Mouse (Mus musculus): Measurements from ENCODE around the gene Stx4a.
"Not testable (repeated sequence)": the region's sequence is repeated elsewhere in the genome, so short reads cannot be mapped to it uniquely, and the experiment has no call there.

Stx4a gene

DNA sequence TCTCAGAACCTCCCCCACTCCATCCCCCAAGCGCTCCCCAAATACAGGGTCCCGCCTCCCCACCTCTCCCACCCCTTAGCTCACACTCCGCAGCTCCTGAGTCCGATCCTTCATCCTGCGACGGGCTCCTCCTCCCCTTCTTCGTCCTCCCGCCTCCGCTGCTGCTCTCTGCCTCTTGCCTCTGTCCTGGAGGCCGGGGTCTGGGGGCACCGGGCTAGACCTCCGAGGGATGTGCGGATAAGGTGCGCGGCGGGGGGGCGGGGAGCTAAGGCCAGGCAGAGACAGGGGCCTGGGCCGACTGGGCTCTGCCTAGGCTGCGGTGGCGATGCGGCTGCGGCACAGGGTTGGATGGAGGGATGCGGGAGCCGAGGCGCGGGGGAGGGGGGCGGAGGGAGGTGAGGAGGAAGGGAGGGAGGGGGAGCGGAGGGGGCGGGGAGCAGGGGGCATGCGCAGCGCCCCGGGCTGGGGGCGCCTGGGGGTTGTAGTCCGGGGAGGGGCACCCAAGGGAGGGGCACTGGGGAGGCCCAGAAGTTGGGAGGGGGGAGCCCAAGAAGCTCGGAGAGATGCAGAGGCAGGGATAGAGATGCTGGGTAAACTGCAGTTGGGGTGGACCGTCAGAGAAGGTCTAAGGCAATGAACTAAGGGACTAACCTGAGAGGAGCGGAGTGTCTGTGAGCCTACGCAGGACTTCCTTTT is at the start of gene Stx4a, which contains the start of gene Stx1b:
Stx4a (plus strand) TSS at position 119 of the 696 bp plus-strand sequence.
Stx1b (minus strand) TSS at position 374 of the 696 bp plus-strand sequence.
- DNase-seq (ENCODE audit: low spot score in 2 of 2): no peak

DNA sequence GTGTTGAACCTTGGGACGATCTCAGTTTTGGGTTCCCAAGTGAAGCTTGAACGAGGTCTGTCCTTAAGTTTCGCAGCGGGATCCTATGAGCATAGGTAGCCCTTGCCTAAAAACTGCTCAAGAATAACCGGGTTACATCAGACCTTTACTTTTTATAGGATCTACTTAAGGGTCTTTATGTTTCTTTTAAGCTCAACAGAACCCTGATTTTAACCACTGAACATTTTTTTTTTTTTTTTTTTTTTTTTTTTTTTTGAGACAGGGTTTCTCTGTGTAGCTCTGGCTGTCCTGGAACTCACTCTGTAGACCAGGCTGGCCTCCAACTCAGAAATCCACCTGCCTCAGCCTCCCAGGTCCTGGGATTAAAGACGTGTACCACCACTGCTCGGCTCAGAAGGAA is 48.3 kb upstream of the Stx4a start:
- not testable (repeated sequence) for DNase-seq (ENCODE audit: low spot score in 2 of 2)

DNA sequence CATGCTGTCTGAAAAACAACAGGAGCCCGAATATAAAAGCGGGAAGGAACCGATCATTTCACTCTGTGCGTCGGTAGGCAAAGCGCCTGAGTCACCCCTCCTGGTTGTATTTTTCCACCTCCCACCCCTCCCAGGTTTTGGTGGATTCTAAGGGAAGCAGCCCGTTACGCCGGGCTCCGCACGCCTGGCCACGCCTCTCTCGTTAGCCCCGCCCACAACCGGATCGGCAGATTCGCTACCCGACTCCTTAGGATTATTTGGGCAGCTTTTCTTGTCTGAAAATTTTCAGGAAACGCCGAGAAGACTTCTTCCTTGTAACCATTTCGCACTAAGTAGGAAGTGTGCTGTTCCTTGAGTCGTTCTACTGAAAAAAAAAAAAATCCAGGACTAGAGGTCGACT is 47.7 kb upstream of the Stx4a start, which contains the start of gene Setd1a:
Setd1a (plus strand) TSS at position 245 of the 400 bp plus-strand sequence.
- peak; percentile 76 to 86 for DNase-seq (ENCODE audit: low spot score in 2 of 2)

DNA sequence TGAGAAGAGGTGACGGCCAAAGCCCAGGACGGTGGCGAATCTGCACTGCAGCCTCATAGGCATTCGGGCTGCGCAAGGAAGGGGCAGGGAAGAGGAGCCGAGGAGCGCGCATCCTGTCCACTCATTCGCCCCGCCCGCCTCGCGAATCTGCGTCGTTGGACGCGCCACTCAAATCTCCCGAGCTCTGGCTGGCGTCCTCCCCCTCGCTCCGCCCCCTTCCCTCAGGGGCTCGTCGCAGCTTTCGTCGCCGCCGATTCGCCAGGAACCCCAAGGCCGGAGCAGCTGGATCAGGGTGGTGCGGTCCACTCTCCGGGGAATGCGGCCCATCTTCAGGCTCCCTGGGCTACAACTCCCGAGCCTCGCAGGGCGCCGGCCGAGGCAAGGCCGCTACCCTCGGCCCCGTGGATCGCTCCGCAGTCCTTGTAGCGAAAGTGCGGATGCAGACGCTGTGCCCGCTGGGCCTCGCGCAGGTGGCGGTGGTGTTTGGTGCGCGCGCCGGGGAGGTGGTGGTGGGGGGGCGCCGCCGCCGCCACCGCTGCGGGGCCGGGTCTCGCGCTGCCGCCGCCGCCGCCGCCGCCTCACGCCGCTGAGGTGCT is 47.1 kb upstream of the Stx4a start:
- peak; percentile 92 to 94 for DNase-seq (ENCODE audit: low spot score in 2 of 2)

DNA sequence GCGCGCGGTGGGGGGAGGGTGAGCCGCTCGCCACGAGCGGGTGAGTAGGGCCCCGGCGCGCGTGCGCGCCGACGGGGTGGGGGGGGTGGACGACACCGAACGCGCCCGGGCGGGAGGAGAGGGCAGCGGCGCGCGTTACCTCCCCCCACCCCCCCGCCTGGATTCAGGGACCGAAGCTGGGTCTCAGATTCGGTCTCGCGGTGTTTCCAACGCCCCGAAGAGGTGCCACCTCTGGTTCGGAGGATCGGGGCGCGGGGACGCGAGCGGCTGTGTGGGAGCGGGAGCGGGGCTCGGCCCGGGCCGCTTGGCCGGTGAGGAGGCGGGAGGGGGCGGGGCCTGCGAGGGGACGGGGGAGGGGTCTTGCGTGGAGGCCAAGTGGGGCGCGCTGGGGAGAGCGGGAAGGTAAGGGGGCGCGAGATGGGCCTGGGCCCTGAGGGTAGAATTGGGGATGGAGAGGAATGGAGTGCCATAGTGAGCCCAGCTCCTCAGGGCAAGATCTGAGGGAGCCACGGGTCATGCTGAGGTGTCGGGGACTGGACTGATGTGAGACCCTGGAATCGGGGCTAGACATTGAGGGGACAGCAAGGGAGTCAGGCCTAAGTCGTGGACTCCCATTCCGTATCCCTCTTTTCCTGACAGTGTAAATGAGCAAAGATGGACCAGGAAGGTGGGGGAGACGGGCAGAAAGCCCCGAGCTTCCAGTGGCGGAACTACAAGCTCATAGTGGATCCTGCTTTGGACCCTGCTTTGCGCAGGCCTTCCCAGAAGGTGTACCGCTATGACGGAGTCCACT is 46.4 kb upstream of the Stx4a start:
- DNase-seq (ENCODE audit: low spot score in 2 of 2): peak; percentile 45 to 51

DNA sequence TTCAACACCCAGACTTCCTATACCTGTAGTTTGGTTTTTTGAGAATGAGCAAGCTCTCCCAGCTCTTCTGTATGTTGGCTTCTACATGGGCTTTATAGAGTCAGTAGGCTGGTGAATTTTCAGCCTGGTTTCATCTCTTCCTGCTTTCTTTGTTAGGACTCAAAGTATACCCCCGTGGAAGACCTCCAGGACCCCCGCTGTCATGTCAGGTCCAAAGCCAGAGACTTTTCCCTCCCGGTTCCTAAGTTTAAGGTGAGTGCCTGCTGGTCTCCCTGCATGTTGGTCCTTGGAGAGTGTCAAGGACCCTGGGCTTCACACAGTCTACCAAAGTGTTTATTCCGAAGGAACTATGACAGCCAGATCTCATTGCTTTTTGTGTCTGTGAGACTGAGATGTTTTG is 45.7 kb upstream of the Stx4a start:
- no peak for DNase-seq (ENCODE audit: low spot score in 2 of 2)

DNA sequence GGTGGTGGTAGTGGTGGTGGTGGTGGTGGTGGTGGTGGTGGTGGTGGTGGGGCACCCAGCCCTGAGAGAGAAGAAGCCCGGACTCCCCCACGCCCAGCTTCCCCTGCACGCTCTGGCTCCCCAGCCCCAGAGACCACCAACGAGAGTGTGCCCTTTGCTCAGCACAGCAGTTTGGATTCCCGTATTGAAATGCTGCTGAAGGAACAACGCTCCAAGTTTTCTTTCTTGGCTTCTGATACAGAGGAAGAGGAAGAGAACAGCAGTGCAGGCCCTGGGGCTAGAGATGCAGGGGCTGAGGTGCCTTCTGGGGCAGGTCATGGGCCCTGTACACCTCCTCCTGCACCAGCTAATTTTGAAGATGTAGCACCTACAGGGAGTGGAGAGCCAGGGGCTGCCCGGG is 38.8 kb upstream of the Stx4a start, which contains the start of gene Gm49388:
Gm49388 (plus strand) TSS at position 301 of the 400 bp plus-strand sequence.
- DNase-seq (ENCODE audit: low spot score in 2 of 2): no peak

DNA sequence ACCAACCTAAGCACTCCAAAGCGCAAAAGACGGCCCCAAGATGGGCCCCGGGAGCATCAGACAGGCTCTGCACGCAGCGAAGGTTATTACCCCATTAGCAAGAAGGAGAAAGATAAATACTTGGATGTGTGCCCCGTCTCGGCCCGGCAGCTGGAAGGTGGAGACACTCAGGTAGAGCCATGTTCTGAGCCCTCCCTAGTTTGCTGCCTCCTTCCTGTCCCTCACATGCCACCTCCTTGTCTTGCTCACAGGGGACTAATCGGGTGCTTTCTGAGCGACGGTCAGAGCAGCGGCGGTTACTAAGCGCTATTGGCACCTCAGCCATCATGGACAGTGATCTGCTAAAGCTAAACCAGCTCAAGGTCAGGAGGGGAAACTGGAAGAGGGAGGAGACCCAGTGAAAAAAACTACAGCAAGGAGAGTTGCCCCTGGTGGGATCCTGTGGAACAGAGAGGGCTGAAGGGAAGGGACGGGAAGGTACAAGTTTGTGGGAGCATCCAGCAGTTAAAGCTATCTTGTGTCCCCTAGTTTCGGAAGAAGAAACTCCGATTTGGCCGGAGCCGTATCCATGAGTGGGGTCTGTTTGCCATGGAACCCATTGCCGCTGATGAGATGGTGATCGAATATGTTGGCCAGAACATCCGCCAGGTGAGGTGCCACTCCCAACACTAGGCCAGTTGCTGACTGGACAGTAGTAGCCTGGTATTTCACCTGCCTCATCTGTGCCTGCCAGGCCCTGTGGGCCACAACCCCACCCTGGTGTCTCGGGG is 26.8 kb upstream of the Stx4a start:
- DNase-seq (ENCODE audit: low spot score in 2 of 2): no peak

DNA sequence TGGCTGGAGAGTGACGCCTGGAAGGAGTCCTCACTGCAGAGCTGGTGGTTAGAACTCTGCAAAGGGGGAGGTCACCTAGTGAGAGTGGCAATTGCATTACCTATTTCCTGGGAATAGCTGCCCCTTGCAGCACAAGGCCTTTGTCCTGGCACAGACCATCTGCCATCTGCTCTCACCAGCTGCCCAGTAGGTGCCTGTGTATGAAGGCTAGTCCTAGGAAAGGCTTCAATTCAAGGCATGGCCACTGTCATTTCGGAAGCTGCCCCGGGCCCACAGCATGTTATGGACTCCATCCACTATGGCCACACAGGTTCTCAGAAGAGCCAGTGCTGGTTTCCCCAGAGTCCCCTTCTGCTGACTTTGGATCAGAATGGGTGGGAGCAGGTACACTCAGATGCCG is 25.5 kb upstream of the Stx4a start:
- no peak for DNase-seq (ENCODE audit: low spot score in 2 of 2)

DNA sequence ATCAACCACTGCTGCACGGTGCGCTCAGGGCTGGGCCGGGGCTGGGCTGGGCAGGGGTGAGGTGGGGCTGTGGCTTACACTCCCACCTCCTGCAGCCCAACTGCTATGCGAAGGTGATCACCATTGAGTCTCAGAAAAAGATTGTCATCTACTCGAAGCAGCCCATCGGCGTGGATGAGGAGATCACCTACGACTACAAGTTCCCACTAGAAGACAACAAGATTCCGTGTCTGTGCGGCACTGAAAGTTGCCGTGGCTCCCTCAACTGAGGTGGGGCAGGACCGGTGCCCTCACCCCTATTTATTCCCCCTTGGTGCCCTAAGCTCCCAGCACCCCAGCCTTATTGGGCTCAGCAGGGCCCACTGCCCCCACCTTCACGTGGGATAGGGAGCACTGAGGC is 24.9 kb upstream of the Stx4a start:
- DNase-seq (ENCODE audit: low spot score in 2 of 2): no peak

DNA sequence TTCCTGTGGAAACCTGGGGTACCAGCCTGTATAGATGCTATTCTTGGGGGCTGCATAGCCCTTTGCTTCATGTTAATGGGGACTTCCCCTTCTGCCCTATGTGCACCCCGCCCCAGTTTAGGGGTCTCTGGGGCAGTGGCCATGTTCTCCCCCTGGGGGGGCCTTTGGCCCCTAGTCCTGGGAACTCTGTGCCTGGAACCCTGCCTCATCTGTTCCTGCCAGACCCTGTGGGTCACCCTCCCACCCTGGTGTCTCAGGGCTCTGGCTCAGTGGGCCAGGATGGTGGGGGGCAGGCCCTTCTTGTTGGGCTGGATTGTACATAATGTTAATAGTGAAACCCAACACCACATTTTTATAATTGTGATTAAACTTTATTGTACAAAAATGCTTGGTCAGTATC is 24.4 kb upstream of the Stx4a start:
- no peak for DNase-seq (ENCODE audit: low spot score in 2 of 2)

DNA sequence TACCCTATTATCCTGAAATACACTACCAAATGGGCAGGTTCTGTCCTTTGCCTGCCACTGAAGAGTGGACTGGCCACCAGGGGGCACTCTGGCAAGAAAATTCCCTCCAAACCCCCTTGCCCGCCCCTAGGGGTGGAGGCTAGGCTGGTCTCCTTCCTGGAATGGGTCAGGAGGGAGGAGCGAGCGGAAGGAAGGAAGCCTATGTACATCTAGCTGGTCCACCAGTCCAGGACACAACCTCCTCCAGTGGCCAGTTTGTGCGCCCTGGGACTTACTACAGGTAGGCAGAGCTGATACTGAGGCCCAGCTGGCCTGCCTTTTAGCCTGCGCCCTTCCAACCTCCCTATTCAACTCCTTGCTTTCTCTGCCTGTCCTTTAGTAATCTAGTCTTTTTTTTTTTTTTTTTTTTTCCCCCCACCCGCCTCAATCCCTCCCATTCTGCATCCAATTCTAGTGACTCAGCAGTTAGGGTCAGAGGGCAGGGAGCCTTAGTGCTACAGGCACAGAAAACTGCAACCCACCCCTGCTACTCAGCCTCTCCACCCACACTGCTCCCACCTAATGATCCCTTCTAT is 23.6 kb upstream of the Stx4a start, which contains the start of gene Hsd3b7:
Hsd3b7 (plus strand) TSS at position 170 of the 575 bp plus-strand sequence.
- DNase-seq (ENCODE audit: low spot score in 2 of 2): peak; percentile 49 to 81

DNA sequence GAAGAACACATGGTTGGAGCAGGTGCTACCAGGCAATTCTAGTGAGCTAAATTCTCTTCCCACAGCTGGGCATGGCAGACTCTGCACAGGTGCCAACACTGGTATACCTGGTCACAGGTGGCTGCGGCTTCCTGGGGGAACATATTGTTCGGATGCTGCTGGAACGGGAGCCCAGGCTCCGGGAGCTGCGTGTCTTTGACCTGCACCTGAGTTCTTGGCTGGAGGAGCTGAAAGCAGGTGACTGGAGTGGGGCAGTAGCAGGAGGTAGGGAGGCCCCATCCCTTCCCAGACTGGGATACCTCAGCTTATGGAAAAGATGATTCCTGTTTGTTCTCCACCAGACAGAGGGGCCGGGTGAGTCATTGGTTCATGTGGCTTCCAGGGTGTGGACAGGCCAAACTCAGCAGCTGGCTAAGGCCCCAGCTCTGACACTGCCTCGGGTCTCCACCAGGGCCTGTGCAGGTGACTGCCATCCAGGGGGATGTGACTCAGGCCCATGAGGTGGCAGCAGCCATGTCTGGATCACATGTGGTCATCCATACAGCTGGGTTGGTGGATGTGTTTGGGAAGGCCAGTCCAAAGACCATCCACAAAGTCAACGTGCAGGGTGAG is 23.0 kb upstream of the Stx4a start:
- DNase-seq (ENCODE audit: low spot score in 2 of 2): no peak

DNA sequence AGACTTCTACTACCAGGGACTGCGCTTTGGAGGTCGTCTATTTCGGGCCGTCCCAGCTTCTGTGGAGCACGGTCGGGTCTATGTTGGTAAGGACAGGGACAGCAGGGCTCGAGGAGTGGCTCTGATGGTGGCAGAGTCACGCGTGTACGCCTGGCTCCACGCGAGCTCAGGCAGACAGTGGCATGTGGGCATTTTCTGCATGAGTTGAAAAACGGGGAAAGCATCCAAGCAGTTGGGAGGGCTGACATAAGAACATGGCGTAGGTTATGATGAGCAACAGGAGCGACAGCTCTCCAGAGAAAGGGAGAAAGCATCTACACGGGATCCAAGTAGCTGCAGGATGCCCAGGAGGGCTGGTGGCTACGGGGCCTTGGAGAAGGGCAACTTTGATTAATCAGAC is 21.8 kb upstream of the Stx4a start:
- DNase-seq (ENCODE audit: low spot score in 2 of 2): no peak

DNA sequence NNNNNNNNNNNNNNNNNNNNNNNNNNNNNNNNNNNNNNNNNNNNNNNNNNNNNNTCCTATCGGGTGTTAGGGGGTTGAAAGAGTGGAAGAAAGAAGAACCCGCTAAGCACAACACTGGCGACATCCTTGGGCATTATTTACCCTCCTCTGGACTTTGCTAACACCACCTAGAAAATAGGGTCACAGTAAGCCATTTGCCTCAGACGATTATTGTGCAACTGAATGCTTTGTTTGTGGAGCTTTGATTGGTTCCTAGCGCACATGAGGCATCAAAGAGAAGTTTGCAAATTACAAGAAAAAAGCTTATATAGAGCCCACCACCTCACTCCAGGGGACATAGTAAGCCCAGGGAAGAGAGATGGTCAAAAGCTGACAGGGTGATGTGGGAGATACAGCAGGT is 15.3 kb upstream of the Stx4a start:
- no peak for DNase-seq (ENCODE audit: low spot score in 2 of 2)

DNA sequence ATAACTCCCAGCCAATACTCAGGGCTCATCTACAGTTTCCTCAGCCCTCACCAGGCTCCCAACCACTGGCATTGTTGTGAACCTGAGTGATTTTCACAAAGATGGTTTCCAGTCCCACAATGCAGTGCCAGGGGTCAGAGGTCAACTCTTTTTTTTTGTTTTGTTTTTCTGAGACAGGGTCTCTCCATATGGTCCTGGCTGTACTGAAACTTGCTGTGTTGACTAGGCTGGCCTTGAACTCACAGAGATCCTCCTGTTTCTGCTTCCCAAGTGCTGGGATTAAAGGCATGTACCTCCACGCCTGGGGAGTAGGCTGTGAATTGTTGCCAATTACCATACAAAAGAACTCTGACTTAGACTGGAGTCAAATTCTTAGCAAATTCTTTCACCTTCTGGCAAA is 14.2 kb upstream of the Stx4a start:
- DNase-seq (ENCODE audit: low spot score in 2 of 2): no peak

DNA sequence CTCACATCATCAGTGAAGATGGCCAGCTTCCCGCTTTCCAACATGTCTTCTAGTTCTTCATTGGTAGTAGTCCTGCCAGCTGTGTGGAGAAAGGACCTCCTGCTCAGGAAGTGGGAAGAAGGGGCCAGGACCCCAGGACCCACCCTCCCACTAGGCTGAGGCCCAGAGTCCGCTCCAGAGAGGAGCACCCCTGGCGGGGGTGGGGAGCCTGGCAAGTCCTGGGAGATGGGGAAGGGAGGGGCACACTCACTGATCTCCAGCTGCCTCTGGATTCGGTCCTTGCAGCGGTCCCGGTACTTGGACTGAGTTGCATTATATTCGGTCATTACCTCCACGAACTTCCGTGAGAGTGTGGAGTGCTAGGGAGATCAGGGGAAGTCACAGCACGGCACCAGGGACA is 13.4 kb upstream of the Stx4a start:
- DNase-seq (ENCODE audit: low spot score in 2 of 2): no peak

DNA sequence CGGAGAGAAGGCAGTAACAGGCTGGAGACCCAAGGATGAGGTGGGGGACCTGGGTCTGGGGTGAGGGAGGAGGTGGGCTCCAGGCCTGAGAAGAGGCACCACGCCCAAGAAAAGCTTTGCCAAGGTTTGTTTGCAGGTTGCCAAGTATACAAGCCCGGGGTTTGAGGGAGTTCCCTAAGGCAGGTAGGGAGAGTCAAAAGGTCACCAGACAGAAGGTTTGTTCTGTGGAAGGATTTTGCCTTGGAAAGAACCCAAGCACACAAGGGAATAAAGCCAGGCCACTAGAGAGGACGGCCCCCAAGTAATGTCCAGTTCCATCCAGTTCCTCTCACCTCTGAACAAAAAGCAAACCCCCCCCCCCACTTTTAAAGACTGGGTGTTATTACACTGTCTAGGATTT is 12.9 kb upstream of the Stx4a start:
- no peak for DNase-seq (ENCODE audit: low spot score in 2 of 2)

DNA sequence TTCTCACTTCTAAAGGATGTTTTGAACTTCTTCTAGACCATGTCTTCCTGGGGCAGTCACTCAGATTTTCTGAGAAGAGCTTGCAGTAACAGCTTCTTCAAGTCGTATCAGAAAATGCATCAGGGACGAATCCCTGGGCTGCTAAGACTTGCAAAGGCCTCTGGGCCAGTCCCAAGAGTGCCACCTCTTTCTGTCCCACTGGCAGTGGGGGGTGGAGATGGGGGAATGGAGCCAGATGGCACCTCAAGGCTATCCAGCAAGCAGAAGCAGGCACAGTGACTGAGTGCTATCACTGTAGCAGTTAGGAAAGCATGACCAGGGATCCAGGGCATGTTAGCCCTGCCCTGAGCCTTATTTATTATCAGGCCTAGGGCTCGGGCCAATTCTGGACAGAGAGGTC is 11.8 kb upstream of the Stx4a start:
- DNase-seq (ENCODE audit: low spot score in 2 of 2): no peak

DNA sequence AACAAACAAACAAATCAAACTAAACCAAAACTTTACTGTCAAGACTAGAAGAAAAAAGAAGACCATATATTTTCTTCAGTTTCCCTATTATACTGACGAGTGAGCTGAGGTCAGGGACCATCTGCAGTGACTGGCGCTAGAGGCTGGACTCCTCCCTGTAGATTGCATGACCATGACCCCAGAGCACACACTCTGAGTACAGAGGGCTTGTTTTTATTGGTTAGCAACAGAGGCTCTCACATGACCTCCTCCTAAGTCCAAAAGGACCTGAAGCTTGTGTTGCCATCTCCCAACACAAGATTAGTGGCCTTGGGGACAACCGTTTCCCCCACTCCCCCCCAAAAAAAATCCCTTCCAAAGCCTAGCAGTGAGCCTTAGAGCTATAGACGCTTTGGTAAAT is 10.3 kb upstream of the Stx4a start:
- no peak for DNase-seq (ENCODE audit: low spot score in 2 of 2)
